Mouse (Mus musculus) adrenal gland, postnatal 4 days (tissue): ENCODE results near the gene Ssbp1. TPM values are rescaled to one million over a fixed set of nuclear protein-coding genes. Genes with fewer than 3 reads are reported as not detected.

Source experiments
- DNase-seq, 2 experiments: peaks; one replicate each; pipeline ENCODE4 v3.0.0; 2021 to 2022; ENCODE audit warnings: low spot score in 2 of 2, mixed read lengths in 2 of 2
- total RNA-seq, 2 experiments: library from RNA; stranded (reverse); gene quantifications; 2 replicates each; pipeline ENCODE4 v1.2.3; 2021

Gene Ssbp1
- total RNA-seq, 2 experiments from 2014 or later: 72.0 to 75.3 TPM

GRCm38 (mm10) chr6:40454436-40455041 is 16.6 kb upstream of the Ssbp1 start:
- no peak for DNase-seq

DNA sequence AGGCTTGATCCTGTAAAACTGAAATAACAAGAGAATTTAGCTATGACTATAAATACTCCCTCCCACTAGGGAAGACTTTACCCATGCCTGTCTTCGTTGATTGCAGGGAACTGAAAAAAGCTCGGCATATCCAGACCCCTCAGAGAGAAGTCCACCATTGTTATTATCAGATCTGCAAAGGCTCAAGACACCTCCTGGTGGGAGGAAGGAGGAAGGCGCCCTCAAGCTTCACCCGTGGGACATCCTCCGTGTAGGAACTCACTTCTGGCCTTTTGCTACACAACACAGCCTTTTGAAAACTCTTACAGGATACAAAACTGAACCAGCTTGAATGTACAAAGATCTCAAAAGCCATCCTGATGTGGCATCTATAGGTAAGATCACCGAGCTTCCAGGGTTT is 5.4 kb upstream of the Ssbp1 start:
- no peak for DNase-seq

DNA sequence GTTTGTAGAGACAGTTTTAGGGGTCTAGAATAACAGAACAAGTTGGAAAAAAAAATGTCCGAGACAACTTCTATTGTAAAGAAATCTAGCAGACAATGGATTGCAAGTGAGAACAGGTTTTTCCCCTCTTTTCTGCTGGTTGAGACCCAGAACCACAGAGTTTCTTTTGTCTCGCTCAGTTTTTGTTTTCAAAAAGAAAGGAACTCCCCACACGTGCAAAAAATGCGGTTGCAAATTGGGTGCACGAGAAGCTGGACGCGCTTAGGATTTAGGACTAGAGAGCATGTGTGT is 513 bp downstream of the Ssbp1 start:
- DNase-seq: no peak

- DNase-seq: no peak
Measured at GRCm38 (mm10) chr6:40476132-40476531, 5.0 kb downstream of the Ssbp1 start.

GRCm38 (mm10) chr6:40479705-40480104 is 8.6 kb downstream of the Ssbp1 start:
- DNase-seq: no peak

DNA sequence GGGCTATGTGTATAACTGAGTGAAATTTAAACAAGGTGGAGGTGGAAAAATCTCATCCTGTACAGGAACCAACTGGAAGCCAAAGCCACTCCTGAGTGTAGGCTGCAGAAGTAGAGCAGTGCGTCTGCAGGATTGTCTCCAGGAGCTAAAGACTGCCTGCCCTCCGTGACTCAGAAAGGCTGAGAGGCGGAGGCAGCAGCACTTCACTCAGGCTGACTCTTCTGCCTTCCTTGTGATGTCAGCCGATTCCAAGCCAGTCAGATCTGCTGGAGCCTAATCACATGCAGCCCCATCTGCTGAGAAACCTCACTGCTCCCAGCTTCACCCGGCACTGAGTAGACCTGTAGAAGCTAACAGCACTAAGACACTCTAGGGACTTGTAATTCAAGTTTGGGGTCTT is 11.2 kb downstream of the Ssbp1 start:
- DNase-seq: no peak

DNA sequence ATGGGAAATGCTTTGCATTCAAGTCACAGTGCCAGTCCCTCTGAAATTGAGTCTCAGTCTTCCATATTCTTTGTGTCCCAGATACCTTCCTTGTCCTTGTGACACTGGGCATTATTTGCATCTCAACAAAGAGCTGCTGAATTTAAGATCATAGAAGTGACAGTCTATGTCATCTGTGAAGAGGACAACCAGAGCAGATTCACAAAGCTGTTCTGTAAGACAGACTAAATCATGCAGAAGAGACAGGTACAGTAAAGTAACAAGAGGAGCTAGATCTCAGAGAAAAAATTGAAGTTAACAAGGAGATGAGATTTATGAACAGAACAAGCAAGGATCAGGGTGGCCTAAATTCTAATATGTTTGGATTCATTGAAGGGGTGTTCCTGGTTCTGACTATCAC is 19.8 kb downstream of the Ssbp1 start, which contains the start of gene Tas2r137:
Gene Tas2r137 (plus strand): TSS at position 301 of the 400 bp plus-strand sequence.
- DNase-seq: no peak

DNA sequence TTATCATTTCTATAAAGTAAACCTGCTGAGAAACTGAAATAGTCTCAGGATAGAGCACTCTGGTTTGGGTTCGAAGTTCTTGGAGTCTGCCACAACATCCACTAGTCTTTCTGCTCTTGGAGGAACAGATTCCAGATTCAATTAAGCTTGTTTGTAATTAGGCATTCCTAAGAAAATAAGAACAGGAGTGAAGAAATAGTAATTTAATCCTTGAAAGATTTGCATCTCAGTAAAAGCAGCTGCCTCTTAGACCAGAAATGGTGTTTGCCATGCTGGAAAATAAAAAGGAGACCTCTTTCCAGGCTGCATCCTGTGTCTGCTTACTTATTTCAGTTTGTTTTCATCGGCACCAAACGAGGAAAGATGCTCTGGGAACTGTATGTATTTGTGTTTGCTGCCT is 22.1 kb downstream of the Ssbp1 start, which contains the start of gene Tas2r108:
Gene Tas2r108 (plus strand): TSS at position 301 of the 400 bp plus-strand sequence.
- DNase-seq: no peak

GRCm38 (mm10) chr6:40519408-40519807 is 48.3 kb downstream of the Ssbp1 start, which contains the start of gene Prss37:
Gene Prss37 (minus strand): TSS chr6:40519508.
- no peak for DNase-seq

Other genes with a start within 250 kb of the Ssbp1 start
- gene Agk, start 146.2 kb upstream of the Ssbp1 start, total RNA-seq: 10 to 100 TPM; 35.7 to 40.0 TPM
- gene E330009J07Rik, start 35.2 kb upstream of the Ssbp1 start, total RNA-seq: 10 to 100 TPM; 18.2 to 20.2 TPM
- not detected for gene Wee2, start 32.3 kb upstream of the Ssbp1 start, total RNA-seq
- not detected for gene Tas2r137, start 19.9 kb downstream of the Ssbp1 start, total RNA-seq
- not detected for gene Tas2r108, start 22.2 kb downstream of the Ssbp1 start, total RNA-seq
- not detected for gene Prss37, start 48.2 kb downstream of the Ssbp1 start, total RNA-seq
- not detected for gene Olfr461, start 83.7 kb downstream of the Ssbp1 start, total RNA-seq
- not detected for gene Olfr460, start 98.1 kb downstream of the Ssbp1 start, total RNA-seq
- gene Clec5a, start 114.5 kb downstream of the Ssbp1 start, total RNA-seq: 1 to 10 TPM; 1.1 to 1.2 TPM
- not detected for gene Tas2r138, start 142.0 kb downstream of the Ssbp1 start, total RNA-seq
- 1 to 10 TPM; 2.4 to 7.3 TPM for gene Mgam, start 157.5 kb downstream of the Ssbp1 start, total RNA-seq